Mouse (Mus musculus) forebrain, embryonic 12.5 days (tissue): Measurements from ENCODE around the gene Hoxc12. TPM values are rescaled to one million over a fixed set of nuclear protein-coding genes. Genes with fewer than 3 reads are reported as not detected.

Experiments used
- ATAC-seq: fragments of 200-750 bp; cut with Nextera tagmentation; 2 replicates; pipeline ENCODE4 v1.8.0; 2017; ENCODE audit warnings: moderate TSS enrichment; ENCODE audit not compliant: low FRiP score
- H3K27ac ChIP-seq: fragments of 300-500 bp; sonication (generic); 2 replicates; pipeline ENCODE4 v1.5.1; 2016; ENCODE audit warnings: mild to moderate bottlenecking
- H3K27me3 ChIP-seq: fragments of 300-500 bp; sonication (generic); 2 replicates; pipeline ENCODE4 v1.6.1; 2016; ENCODE audit warnings: mild to moderate bottlenecking
- H3K36me3 ChIP-seq: fragments of 300-500 bp; sonication (generic); replicated peaks from 2 replicates; pipeline ENCODE4 v1.6.1; 2016; ENCODE audit warnings: mild to moderate bottlenecking
- H3K4me1 ChIP-seq: fragments of 300-500 bp; sonication (generic); 2 replicates; pipeline ENCODE4 v1.6.1; 2016
- H3K4me2 ChIP-seq: fragments of 300-500 bp; sonication (generic); 2 replicates; pipeline ENCODE4 v1.6.1; 2016; ENCODE audit warnings: mild to moderate bottlenecking, moderate library complexity
- H3K4me3 ChIP-seq: fragments of 300-500 bp; sonication (generic); replicated peaks from 2 replicates; pipeline ENCODE4 v1.5.1; 2016; ENCODE audit warnings: mild to moderate bottlenecking
- H3K9ac ChIP-seq: fragments of 300-500 bp; sonication (generic); 2 replicates; pipeline ENCODE4 v1.6.1; 2016; ENCODE audit warnings: mild to moderate bottlenecking
- H3K9me3 ChIP-seq: fragments of 300-500 bp; sonication (generic); 2 replicates; pipeline ENCODE4 v1.6.1; 2016
- WGBS: fragments of 180-500 bp; shearing (Covaris S2); methylation state at CpG from one replicate; pipeline ENCODE4 v1.1.7; 2016; 5-methylcytosine and 5-hydroxymethylcytosine counted together
- polyA plus RNA-seq: library from polyadenylated mRNA; unstranded; fragments of >200 nt; fragmentation: Nextera tagmentation; extraction: Ambion mirVana; gene quantifications from 2 replicates; pipeline ENCODE4 v1.2.1, GENCODE M21; 2016

The Hoxc12 gene
- polyA plus RNA-seq, 1 experiment from 2014 or later = not detected

- no peak within 1 kb of the TSS for H3K9ac ChIP-seq
- WGBS = 2% methylated on average over 72 of the region's 88 CpGs
- H3K4me3 ChIP-seq = peak within 1 kb of the TSS; percentile 24
These were observed 15.2 kb upstream of the Hoxc12 start, which contains the start of gene Hoxc13 for GRCm38 (mm10) chr15:102921053-102922011. Gene Hoxc13, plus strand, starts transcription at chr15:102921103.

GRCm38 (mm10) chr15:102922012-102922362 is 14.6 kb upstream of the Hoxc12 start:
- ATAC-seq = no peak
- no peak overlapping the region for H3K9ac ChIP-seq

More at GRCm38 (mm10) chr15:102921053-102922011, 15.2 kb upstream of the Hoxc12 start, which contains the start of gene Hoxc13:
- Histone ChIP-seq H3K9me3 (no peaks in the 10 kb centered on the region), H3K4me1 (peaks cover 18% of the 10 kb centered on the region), H3K4me2 (peak within 1 kb of the TSS; percentile 43), H3K27ac (no peak within 1 kb of the TSS), H3K36me3 (no peaks in the 10 kb centered on the region), H3K27me3 (peaks cover 99% of the 10 kb centered on the region)
- ATAC-seq = no peak

GRCm38 (mm10) chr15:102922636-102923500 is 13.7 kb upstream of the Hoxc12 start:
- H3K9me3 ChIP-seq = no peaks in the 10 kb centered on the region
- no peak overlapping the region for H3K27ac ChIP-seq
- no peak overlapping the region for H3K4me2 ChIP-seq
- peaks cover 18% of the 10 kb centered on the region for H3K4me1 ChIP-seq
- H3K4me3 ChIP-seq = no peak overlapping the region
- no peak for ATAC-seq
- H3K27me3 ChIP-seq = peaks cover 99% of the 10 kb centered on the region
- H3K9ac ChIP-seq = no peak overlapping the region
- no peaks in the 10 kb centered on the region for H3K36me3 ChIP-seq
- WGBS = 8% methylated on average over 6 of the region's 6 CpGs

More at GRCm38 (mm10) chr15:102922012-102922362, 14.6 kb upstream of the Hoxc12 start:
- Histone ChIP-seq H3K4me3 (no peak overlapping the region), H3K27me3 (peaks cover 99% of the 10 kb centered on the region), H3K4me2 (no peak overlapping the region), H3K4me1 (peaks cover 18% of the 10 kb centered on the region), H3K36me3 (no peaks in the 10 kb centered on the region), H3K9me3 (no peaks in the 10 kb centered on the region), H3K27ac (no peak overlapping the region)
- WGBS = under 1% methylated on average over 24 of the region's 24 CpGs

- Histone ChIP-seq H3K9me3 (no peaks in the 10 kb centered on the region), H3K27ac (no peak overlapping the region), H3K4me1 (no peaks in the 10 kb centered on the region), H3K9ac (no peak overlapping the region), H3K4me3 (no peak overlapping the region), H3K36me3 (no peaks in the 10 kb centered on the region), H3K27me3 (peaks cover 99% of the 10 kb centered on the region), H3K4me2 (no peak overlapping the region)
- WGBS = under 1% methylated on average over 40 of the region's 40 CpGs
- ATAC-seq = no peak
These were observed 9.4 kb upstream of the Hoxc12 start for GRCm38 (mm10) chr15:102927032-102927645.

GRCm38 (mm10) chr15:102931706-102932358 is 4.7 kb upstream of the Hoxc12 start:
- Histone ChIP-seq H3K4me2 (no peak overlapping the region), H3K9ac (no peak overlapping the region), H3K4me1 (no peaks in the 10 kb centered on the region), H3K4me3 (no peak overlapping the region), H3K27me3 (peaks cover 100% of the 10 kb centered on the region), H3K36me3 (no peaks in the 10 kb centered on the region), H3K9me3 (no peaks in the 10 kb centered on the region), H3K27ac (no peak overlapping the region)
- WGBS = under 1% methylated on average over 23 of the region's 23 CpGs
- no peak for ATAC-seq

GRCm38 (mm10) chr15:102934438-102934837 is 2.1 kb upstream of the Hoxc12 start:
- Histone ChIP-seq H3K9me3 (no peaks in the 10 kb centered on the region), H3K4me3 (no peak overlapping the region), H3K27me3 (peaks cover 100% of the 10 kb centered on the region), H3K4me2 (no peak overlapping the region), H3K4me1 (no peaks in the 10 kb centered on the region), H3K27ac (no peak overlapping the region), H3K36me3 (no peaks in the 10 kb centered on the region), H3K9ac (no peak overlapping the region)
- WGBS = under 1% methylated on average over 12 of the region's 12 CpGs
- no peak for ATAC-seq

GRCm38 (mm10) chr15:102934897-102935296 is 1.7 kb upstream of the Hoxc12 start:
- Histone ChIP-seq H3K36me3 (no peaks in the 10 kb centered on the region), H3K27me3 (peaks cover 100% of the 10 kb centered on the region), H3K4me3 (no peak overlapping the region), H3K27ac (no peak overlapping the region), H3K9ac (no peak overlapping the region), H3K9me3 (no peaks in the 10 kb centered on the region), H3K4me2 (no peak overlapping the region), H3K4me1 (no peaks in the 10 kb centered on the region)
- no peak for ATAC-seq
- WGBS = under 1% methylated on average over 23 of the region's 27 CpGs

- Histone ChIP-seq H3K36me3 (no peaks in the 10 kb centered on the region), H3K27me3 (peaks cover 99% of the 10 kb centered on the region), H3K9ac (no peak overlapping the region), H3K4me3 (no peak overlapping the region), H3K4me1 (no peaks in the 10 kb centered on the region), H3K4me2 (no peak overlapping the region), H3K27ac (no peak overlapping the region), H3K9me3 (no peaks in the 10 kb centered on the region)
- under 1% methylated on average over 50 of the region's 50 CpGs for WGBS
- no peak for ATAC-seq
These were observed 594 bp downstream of the Hoxc12 start for GRCm38 (mm10) chr15:102937036-102937666.

- no peak for ATAC-seq
- Histone ChIP-seq H3K36me3 (no peaks in the 10 kb centered on the region), H3K4me2 (no peak overlapping the region), H3K27ac (no peak overlapping the region), H3K9me3 (no peaks in the 10 kb centered on the region), H3K9ac (no peak overlapping the region), H3K27me3 (peaks cover 98% of the 10 kb centered on the region), H3K4me3 (no peak overlapping the region), H3K4me1 (peaks cover 9% of the 10 kb centered on the region; the same call in 1 of the 2 replicates)
- WGBS = 2% methylated on average over 33 of the region's 34 CpGs
These were observed 2.9 kb downstream of the Hoxc12 start for GRCm38 (mm10) chr15:102939256-102940155.

- Histone ChIP-seq H3K27ac (no peak overlapping the region), H3K4me3 (peak overlapping the region; percentile 14; the same call in 1 of the 2 replicates), H3K27me3 (peaks cover 97% of the 10 kb centered on the region), H3K4me1 (peaks cover 9% of the 10 kb centered on the region; the same call in 1 of the 2 replicates), H3K9me3 (no peaks in the 10 kb centered on the region), H3K36me3 (no peaks in the 10 kb centered on the region), H3K9ac (no peak overlapping the region), H3K4me2 (0 out of 2 replicates have a peak overlapping the region, but pooled peaks have one; percentile 19)
- ATAC-seq = no peak
- WGBS = under 1% methylated on average over 43 of the region's 53 CpGs
These were observed 6.3 kb downstream of the Hoxc12 start for GRCm38 (mm10) chr15:102942739-102943467.
